Mouse (Mus musculus): ENCODE measurements around the gene Tfdp2. TPM values are rescaled to one million over a fixed set of nuclear protein-coding genes. Genes with fewer than 3 reads are reported as not detected.
A peak's percentile ranks its signal among the peaks of the same experiment; 100 is the strongest.

The Tfdp2 gene
- polyA plus RNA-seq, 1 experiment from 2014 or later, result 45.0 TPM

DNA sequence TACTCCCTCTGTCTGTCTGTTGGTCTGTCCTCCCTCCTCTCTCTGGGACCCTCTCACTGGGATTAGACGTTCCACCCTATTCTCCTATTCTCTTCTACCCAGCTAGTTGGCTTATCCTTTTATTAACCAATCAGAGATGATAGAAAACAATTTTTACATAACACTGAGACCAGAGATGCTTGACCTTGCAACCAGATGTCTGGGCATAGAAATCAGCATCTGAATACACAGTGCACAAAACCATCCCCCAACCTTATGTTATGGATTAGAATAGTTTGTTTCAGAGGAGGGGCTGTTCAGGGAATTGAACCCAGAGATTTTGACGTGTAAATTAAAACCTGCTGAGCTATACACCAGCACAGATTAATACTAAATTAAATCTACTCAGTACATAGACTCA lies 34.2 kb downstream of the Tfdp2 start:
- ATAC-seq (ENCODE audit: insufficient number of reproducible peaks, insufficient read depth, low FRiP score, low TSS enrichment, low read depth), result no peak

GRCm38 (mm10) chr9:96235477-96235876 lies 39.4 kb downstream of the Tfdp2 start:
- H3K4me2 ChIP-seq, result no peak overlapping the region
- H3K9me3 ChIP-seq, result no peaks in the 10 kb centered on the region
- H3K9ac ChIP-seq, result no peak overlapping the region
- 79% methylated on average over 2 of the region's 2 CpGs for WGBS
- H3K36me3 ChIP-seq, result no peaks in the 10 kb centered on the region
- H3K4me1 ChIP-seq, result 0 out of 2 replicates have a peak, but pooled peaks cover 1% of the 10 kb centered on the region
- no peaks in the 10 kb centered on the region for H3K27me3 ChIP-seq
- no peak for ATAC-seq (ENCODE audit: insufficient number of reproducible peaks, insufficient read depth, low FRiP score, low TSS enrichment, low read depth)
- no peak overlapping the region for H3K27ac ChIP-seq
- no peak overlapping the region for H3K4me3 ChIP-seq

More for the DNA sequence above, 34.2 kb downstream of the Tfdp2 start:
- Histone ChIP-seq H3K9ac (no peak overlapping the region), H3K4me1 (0 out of 2 replicates have a peak, but pooled peaks cover 6% of the 10 kb centered on the region), H3K9me3 (no peaks in the 10 kb centered on the region), H3K27me3 (no peaks in the 10 kb centered on the region), H3K36me3 (no peaks in the 10 kb centered on the region), H3K4me2 (no peak overlapping the region), H3K4me3 (no peak overlapping the region), H3K27ac (no peak overlapping the region)
- 26% methylated on average over 2 of the region's 2 CpGs for WGBS

- no peak overlapping the region for H3K4me2 ChIP-seq
- ATAC-seq (ENCODE audit: insufficient number of reproducible peaks, insufficient read depth, low FRiP score, low TSS enrichment, low read depth), result no peak
- 61% methylated on average over 1 of the region's 1 CpGs for WGBS
- H3K27me3 ChIP-seq, result no peaks in the 10 kb centered on the region
- no peak overlapping the region for H3K4me3 ChIP-seq
- no peaks in the 10 kb centered on the region for H3K4me1 ChIP-seq
- H3K27ac ChIP-seq, result no peak overlapping the region
- H3K9ac ChIP-seq, result no peak overlapping the region
- no peaks in the 10 kb centered on the region for H3K9me3 ChIP-seq
- no peaks in the 10 kb centered on the region for H3K36me3 ChIP-seq
Observed at GRCm38 (mm10) chr9:96237391-96237790, 41.3 kb downstream of the Tfdp2 start.

GRCm38 (mm10) chr9:96238286-96238685 lies 42.2 kb downstream of the Tfdp2 start:
- no peaks in the 10 kb centered on the region for H3K36me3 ChIP-seq
- H3K9ac ChIP-seq, result no peak overlapping the region
- no peaks in the 10 kb centered on the region for H3K9me3 ChIP-seq
- H3K27ac ChIP-seq, result no peak overlapping the region
- WGBS, result 61% methylated on average over 1 of the region's 1 CpGs
- no peak overlapping the region for H3K4me2 ChIP-seq
- ATAC-seq (ENCODE audit: insufficient number of reproducible peaks, insufficient read depth, low FRiP score, low TSS enrichment, low read depth), result no peak
- no peaks in the 10 kb centered on the region for H3K4me1 ChIP-seq
- no peaks in the 10 kb centered on the region for H3K27me3 ChIP-seq
- H3K4me3 ChIP-seq, result no peak overlapping the region

GRCm38 (mm10) chr9:96241134-96242097 lies 45.3 kb downstream of the Tfdp2 start:
- H3K9me3 ChIP-seq, result no peaks in the 10 kb centered on the region
- no peak overlapping the region for H3K27ac ChIP-seq

GRCm38 (mm10) chr9:96243915-96244314 lies 47.8 kb downstream of the Tfdp2 start:
- H3K9ac ChIP-seq, result no peak overlapping the region
- no peak overlapping the region for H3K4me3 ChIP-seq
- no peaks in the 10 kb centered on the region for H3K9me3 ChIP-seq
- no peak overlapping the region for H3K4me2 ChIP-seq
- WGBS, result 69% methylated on average over 6 of the region's 6 CpGs
- H3K4me1 ChIP-seq, result no peaks in the 10 kb centered on the region
- H3K27me3 ChIP-seq, result no peaks in the 10 kb centered on the region
- ATAC-seq (ENCODE audit: insufficient number of reproducible peaks, insufficient read depth, low FRiP score, low TSS enrichment, low read depth), result no peak
- no peak overlapping the region for H3K27ac ChIP-seq
- H3K36me3 ChIP-seq, result no peaks in the 10 kb centered on the region

More at GRCm38 (mm10) chr9:96241134-96242097, 45.3 kb downstream of the Tfdp2 start:
- no peak for ATAC-seq (ENCODE audit: insufficient number of reproducible peaks, insufficient read depth, low FRiP score, low TSS enrichment, low read depth)
- H3K4me2 ChIP-seq, result no peak overlapping the region
- no peak overlapping the region for H3K4me3 ChIP-seq
- no peak overlapping the region for H3K9ac ChIP-seq
- H3K27me3 ChIP-seq, result no peaks in the 10 kb centered on the region
- H3K36me3 ChIP-seq, result no peaks in the 10 kb centered on the region
- 92% methylated on average over 10 of the region's 10 CpGs for WGBS
- no peaks in the 10 kb centered on the region for H3K4me1 ChIP-seq

DNA sequence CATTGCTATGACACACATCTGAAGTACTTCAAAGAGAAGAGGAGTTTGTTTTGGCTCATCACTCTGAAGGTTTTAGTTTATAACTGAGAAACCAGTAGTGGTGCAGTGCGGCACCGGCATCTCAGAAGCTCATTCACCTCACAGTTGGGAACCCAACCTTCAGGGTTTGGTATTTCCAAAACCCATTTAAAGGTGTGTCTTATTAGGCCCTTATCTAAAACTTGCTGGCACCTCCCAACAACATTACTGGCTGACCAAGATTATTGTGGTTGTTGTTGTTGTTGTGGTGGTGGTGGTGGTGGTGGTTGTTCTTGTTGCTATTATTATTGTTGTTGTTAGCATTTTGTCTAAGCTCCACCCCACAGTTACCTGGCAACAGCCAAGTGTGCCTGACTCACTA lies 58.7 kb downstream of the Tfdp2 start:
- no peak overlapping the region for H3K27ac ChIP-seq
- ATAC-seq (ENCODE audit: insufficient number of reproducible peaks, insufficient read depth, low FRiP score, low TSS enrichment, low read depth), result no peak
- no peak overlapping the region for H3K9ac ChIP-seq
- H3K9me3 ChIP-seq, result no peaks in the 10 kb centered on the region
- no peaks in the 10 kb centered on the region for H3K4me1 ChIP-seq
- no peaks in the 10 kb centered on the region for H3K27me3 ChIP-seq
- no peak overlapping the region for H3K4me2 ChIP-seq
- H3K36me3 ChIP-seq, result no peaks in the 10 kb centered on the region
- 94% methylated on average over 2 of the region's 2 CpGs for WGBS
- no peak overlapping the region for H3K4me3 ChIP-seq

DNA sequence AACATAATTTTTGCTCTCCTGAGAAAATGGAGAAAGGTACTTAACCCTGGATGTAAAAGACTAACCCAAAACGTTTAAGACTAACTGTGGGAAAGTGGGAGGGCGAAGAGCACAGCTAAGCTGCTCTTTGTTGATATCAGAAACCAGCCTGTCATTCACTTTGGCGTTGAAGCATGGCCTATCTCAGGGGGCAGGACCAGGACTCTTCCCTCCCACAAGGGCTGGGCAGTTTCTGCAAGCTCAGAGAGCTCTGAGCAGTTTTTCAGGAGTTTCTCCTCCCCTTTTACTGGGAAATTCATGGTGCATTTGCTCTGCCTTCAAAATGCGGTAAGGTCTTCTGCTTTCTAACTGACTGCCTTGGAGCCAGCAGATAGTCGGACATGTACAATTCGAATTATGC lies 62.4 kb downstream of the Tfdp2 start:
- WGBS, result 11% methylated on average over 6 of the region's 6 CpGs
- Histone ChIP-seq H3K4me2 (peak overlapping the region; percentile 71), H3K9ac (0 out of 2 replicates have a peak overlapping the region, but pooled peaks have one; percentile 21), H3K27me3 (no peaks in the 10 kb centered on the region), H3K27ac (peak overlapping the region; percentile 60; the same call in 1 of the 2 replicates), H3K9me3 (no peaks in the 10 kb centered on the region), H3K4me1 (0 out of 2 replicates have a peak, but pooled peaks cover 5% of the 10 kb centered on the region), H3K36me3 (no peaks in the 10 kb centered on the region), H3K4me3 (peak overlapping the region; percentile 53)
- no peak for ATAC-seq (ENCODE audit: insufficient number of reproducible peaks, insufficient read depth, low FRiP score, low TSS enrichment, low read depth)

GRCm38 (mm10) chr9:96259017-96259512 lies 63.0 kb downstream of the Tfdp2 start:
- ATAC-seq (ENCODE audit: insufficient number of reproducible peaks, insufficient read depth, low FRiP score, low TSS enrichment, low read depth), result 0 out of 2 replicates have a peak, but pooled peaks have one; percentile 72
- Histone ChIP-seq H3K9me3 (no peaks in the 10 kb centered on the region), H3K9ac (peak overlapping the region; percentile 69), H3K4me3 (peak overlapping the region; percentile 53), H3K27ac (no peak overlapping the region; the same call in 1 of the 2 replicates), H3K4me2 (peak overlapping the region; percentile 71), H3K4me1 (0 out of 2 replicates have a peak, but pooled peaks cover 5% of the 10 kb centered on the region), H3K36me3 (no peaks in the 10 kb centered on the region), H3K27me3 (no peaks in the 10 kb centered on the region)
- WGBS, result 3% methylated on average over 5 of the region's 5 CpGs

DNA sequence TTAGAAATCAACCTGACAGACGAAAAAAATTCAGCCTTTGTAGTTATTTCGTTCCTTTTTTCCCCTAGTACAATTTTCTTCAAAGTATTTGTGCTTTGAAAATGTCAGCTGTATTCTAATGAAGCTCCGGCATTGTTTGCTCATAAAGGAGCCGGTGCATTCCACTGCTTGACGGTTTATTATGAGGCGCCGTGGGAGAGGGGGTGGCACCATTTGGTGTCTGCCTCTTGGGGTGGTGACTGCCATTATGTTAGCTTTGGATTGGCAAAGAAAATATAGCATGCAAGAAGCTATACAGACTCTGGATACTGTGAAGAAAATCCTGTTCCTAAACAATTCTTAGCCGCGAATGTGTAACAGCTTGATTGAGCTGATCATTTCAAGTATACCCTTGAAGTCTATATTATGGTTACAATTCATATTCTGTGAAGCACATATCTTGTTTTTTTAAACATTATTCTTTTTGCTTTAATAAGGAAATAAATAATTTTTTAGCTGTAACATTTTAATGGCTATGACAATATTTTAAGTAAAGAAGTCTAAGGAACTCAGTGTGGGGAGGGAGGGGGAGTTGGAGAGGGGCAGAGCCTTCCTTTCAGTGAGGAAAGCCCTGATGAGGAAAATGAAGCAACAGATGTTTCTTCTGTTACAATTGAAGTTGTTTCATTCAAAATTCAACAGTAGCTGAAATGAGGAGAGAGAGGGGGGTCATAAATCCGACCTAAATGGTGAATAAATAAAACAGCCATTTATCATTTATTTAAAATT lies 63.9 kb downstream of the Tfdp2 start:
- Histone ChIP-seq H3K9me3 (no peaks in the 10 kb centered on the region), H3K36me3 (no peaks in the 10 kb centered on the region), H3K4me2 (peak overlapping the region; percentile 71), H3K4me1 (0 out of 2 replicates have a peak, but pooled peaks cover 5% of the 10 kb centered on the region), H3K27me3 (no peaks in the 10 kb centered on the region), H3K27ac (peak overlapping the region; percentile 56), H3K4me3 (peak overlapping the region; percentile 53), H3K9ac (peak overlapping the region; percentile 70)
- ATAC-seq (ENCODE audit: insufficient number of reproducible peaks, insufficient read depth, low FRiP score, low TSS enrichment, low read depth), result no peak
- 2% methylated on average over 10 of the region's 10 CpGs for WGBS

- no peak overlapping the region for H3K4me2 ChIP-seq
- 78% methylated on average over 4 of the region's 4 CpGs for WGBS
- H3K4me1 ChIP-seq, result 0 out of 2 replicates have a peak, but pooled peaks cover 5% of the 10 kb centered on the region
- H3K36me3 ChIP-seq, result no peaks in the 10 kb centered on the region
- no peaks in the 10 kb centered on the region for H3K27me3 ChIP-seq
- no peak overlapping the region for H3K9ac ChIP-seq
- no peak overlapping the region for H3K4me3 ChIP-seq
- H3K27ac ChIP-seq, result no peak overlapping the region
- ATAC-seq (ENCODE audit: insufficient number of reproducible peaks, insufficient read depth, low FRiP score, low TSS enrichment, low read depth), result no peak
- no peaks in the 10 kb centered on the region for H3K9me3 ChIP-seq
Observed at GRCm38 (mm10) chr9:96261101-96261500, 65.0 kb downstream of the Tfdp2 start.

All from embryonic facial prominence, embryonic 13.5 days (tissue).